Mouse (Mus musculus) CH12.LX (cell line): ENCODE results near the gene Abcc2. TPM values are rescaled to one million over a fixed set of nuclear protein-coding genes. Genes with fewer than 3 reads are reported as not detected.

ENCODE experiments used
- DNase-seq: peaks from one replicate; pipeline ENCODE4 v3.0.0-alpha.2; 2013; ENCODE audit errors: extremely low read depth
- H3K27ac ChIP-seq: 2 replicates; pipeline ENCODE4 v1.5.1; 2012; ENCODE audit warnings: low read depth, mild to moderate bottlenecking, control low read depth, moderate library complexity; ENCODE audit not compliant: insufficient read depth
- H3K27me3 ChIP-seq: replicated peaks from 2 replicates; pipeline ENCODE3; 2012; ENCODE audit warnings: inconsistent platforms
- H3K36me3 ChIP-seq, 2 experiments: replicated peaks in 1 of 2; 2 replicates each; pipeline versions ENCODE3 to v1.6.1; 2012; ENCODE audit warnings: inconsistent platforms in 1 of 2, low read length in 1 of 2, mild to moderate bottlenecking in 1 of 2, mixed read lengths in 1 of 2, moderate library complexity in 1 of 2; ENCODE audit not compliant: control insufficient read depth in 1 of 2, insufficient read depth in 1 of 2
- H3K4me1 ChIP-seq, 2 experiments: 2 replicates each; pipeline ENCODE4 v1.6.1; 2012; ENCODE audit warnings: inconsistent platforms in 1 of 2, moderate library complexity in 1 of 2; ENCODE audit not compliant: insufficient read depth in 2 of 2, control insufficient read depth in 1 of 2
- H3K4me2 ChIP-seq: 2 replicates; pipeline ENCODE4 v1.6.1; 2012; ENCODE audit warnings: low read depth, mild to moderate bottlenecking, control low read depth; ENCODE audit not compliant: poor library complexity, insufficient read depth, severe bottlenecking
- H3K4me3 ChIP-seq, 3 experiments: fragments of 150-350 bp in 1 of 3; sonication (generic) in 1 of 3; replicated peaks in 1 of 3; 2 replicates each; pipeline versions ENCODE3 to v1.5.1; 2011 to 2012; ENCODE audit warnings: low read depth in 2 of 3, low read length in 2 of 3, mild to moderate bottlenecking in 2 of 3, moderate library complexity in 2 of 3, control low read depth in 1 of 3, improper control_type of control experiment in 1 of 3, inconsistent platforms in 1 of 3, mixed read lengths in 1 of 3; ENCODE audit not compliant: poor library complexity in 1 of 3
- H3K79me2 ChIP-seq: replicated peaks from 2 replicates; pipeline ENCODE4 v1.6.1; 2012; ENCODE audit warnings: mild to moderate bottlenecking, moderate library complexity; ENCODE audit not compliant: control insufficient read depth, poor library complexity, insufficient read depth, severe bottlenecking; ENCODE audit errors: extremely low read depth
- H3K9ac ChIP-seq: 2 replicates; pipeline ENCODE4 v1.6.1; 2012; ENCODE audit warnings: low read depth, mild to moderate bottlenecking, control low read depth, moderate library complexity; ENCODE audit not compliant: insufficient read depth
- H3K9me3 ChIP-seq: replicated peaks from 2 replicates; pipeline ENCODE3; 2012; ENCODE audit warnings: low read length, inconsistent platforms, mixed read lengths
- BHLHE40 ChIP-seq: IDR thresholded peaks from 2 replicates; pipeline ENCODE4 v1.6.1; 2011; ENCODE audit warnings: mild to moderate bottlenecking, low read depth, low read length, improper control_type of control experiment
- CHD2 ChIP-seq: IDR thresholded peaks from 2 replicates; pipeline ENCODE4 v1.6.1; 2011; ENCODE audit warnings: low read length, improper control_type of control experiment
- E2F4 ChIP-seq: IDR thresholded peaks from 2 replicates; pipeline ENCODE4 v1.6.1; 2011; ENCODE audit warnings: low read depth, low read length, improper control_type of control experiment; ENCODE audit not compliant: insufficient replicate concordance
- EP300 ChIP-seq: IDR thresholded peaks from 2 replicates; pipeline ENCODE4 v1.6.1; 2011; ENCODE audit warnings: low read length, improper control_type of control experiment
- ETS1 ChIP-seq: conservative IDR thresholded peaks from 2 replicates; pipeline ENCODE4 v1.6.1; 2012; ENCODE audit warnings: low read depth, mild to moderate bottlenecking, inconsistent platforms, low read length, improper control_type of control experiment, moderate library complexity
- GABPA ChIP-seq: IDR thresholded peaks from 2 replicates; pipeline ENCODE4 v1.6.1; 2012; ENCODE audit warnings: low read depth, low read length, improper control_type of control experiment, inconsistent platforms; ENCODE audit not compliant: insufficient replicate concordance
- IRF4 ChIP-seq: IDR thresholded peaks from 2 replicates; pipeline ENCODE4 v1.6.1; 2014; ENCODE audit warnings: low read depth, mild to moderate bottlenecking, inconsistent platforms, low read length, improper control_type of control experiment
- JUN ChIP-seq: IDR thresholded peaks from 2 replicates; pipeline ENCODE4 v1.6.1; 2011; ENCODE audit warnings: low read depth, mild to moderate bottlenecking, low read length, improper control_type of control experiment, moderate library complexity; ENCODE audit not compliant: insufficient read depth
- JUND ChIP-seq: conservative IDR thresholded peaks from 2 replicates; pipeline ENCODE4 v1.6.1; 2011; ENCODE audit warnings: low read depth, low read length, improper control_type of control experiment
- MAFK ChIP-seq: IDR thresholded peaks from 2 replicates; pipeline ENCODE4 v1.6.1; 2011; ENCODE audit warnings: low read length, improper control_type of control experiment; ENCODE audit not compliant: insufficient replicate concordance
- MAX ChIP-seq: IDR thresholded peaks from 2 replicates; pipeline ENCODE4 v1.6.1; 2011; ENCODE audit warnings: low read length, improper control_type of control experiment
- MAZ ChIP-seq: IDR thresholded peaks from 2 replicates; pipeline ENCODE4 v1.6.1; 2012; ENCODE audit warnings: low read depth, mild to moderate bottlenecking, inconsistent platforms, low read length, improper control_type of control experiment, moderate library complexity
- MXI1 ChIP-seq: IDR thresholded peaks from 2 replicates; pipeline ENCODE4 v1.6.1; 2011; ENCODE audit warnings: mild to moderate bottlenecking, low read depth, low read length, improper control_type of control experiment
- NELFE ChIP-seq: IDR thresholded peaks from 2 replicates; pipeline ENCODE4 v1.6.1; 2011; ENCODE audit warnings: low read depth, low read length, improper control_type of control experiment
- NRF1 ChIP-seq: IDR thresholded peaks from 2 replicates; pipeline ENCODE4 v1.6.1; 2014; ENCODE audit warnings: low read depth, mild to moderate bottlenecking, inconsistent platforms, low read length, improper control_type of control experiment, moderate library complexity
- PAX5 ChIP-seq: IDR thresholded peaks from 2 replicates; pipeline ENCODE4 v1.6.1; 2012; ENCODE audit warnings: low read length, inconsistent platforms, mixed read lengths
- POLR2AphosphoS2 ChIP-seq: IDR thresholded peaks from 2 replicates; pipeline ENCODE4 v1.6.1; 2011; ENCODE audit warnings: low read depth, low read length, improper control_type of control experiment
- RAD21 ChIP-seq: IDR thresholded peaks from 2 replicates; pipeline ENCODE4 v1.6.1; 2011; ENCODE audit warnings: low read depth, mild to moderate bottlenecking, low read length, improper control_type of control experiment, moderate library complexity
- RCOR1 ChIP-seq: conservative IDR thresholded peaks from 2 replicates; pipeline ENCODE4 v1.6.1; 2012; ENCODE audit warnings: low read depth, mild to moderate bottlenecking, inconsistent platforms, low read length, improper control_type of control experiment
- SIN3A ChIP-seq: IDR thresholded peaks from 2 replicates; pipeline ENCODE4 v1.6.1; 2012; ENCODE audit warnings: low read length, improper control_type of control experiment, inconsistent platforms
- SMC3 ChIP-seq: IDR thresholded peaks from 2 replicates; pipeline ENCODE4 v1.6.1; 2011; ENCODE audit warnings: low read depth, low read length, improper control_type of control experiment
- UBTF ChIP-seq: IDR thresholded peaks from 2 replicates; pipeline ENCODE4 v1.6.1; 2012; ENCODE audit warnings: low read depth, mild to moderate bottlenecking, inconsistent platforms, low read length, improper control_type of control experiment, moderate library complexity
- USF1 ChIP-seq: IDR thresholded peaks from 2 replicates; pipeline ENCODE4 v1.6.1; 2014; ENCODE audit warnings: low read depth, mild to moderate bottlenecking, inconsistent platforms, low read length, improper control_type of control experiment
- USF2 ChIP-seq: conservative IDR thresholded peaks from 2 replicates; pipeline ENCODE4 v1.6.1; 2011; ENCODE audit warnings: low read depth, low read length, improper control_type of control experiment
- ZNF384 ChIP-seq: IDR thresholded peaks from 2 replicates; pipeline ENCODE4 v1.6.1; 2012; ENCODE audit warnings: low read depth, low read length, improper control_type of control experiment, inconsistent platforms
- dilution Hi-C: fragments of 300-500 bp; cut with MboI; formaldehyde crosslinking; loops from 2 replicates; pipeline ENCODE4 v1.14.3; 2020; ENCODE audit warnings: low sequenced_read_pairs; ENCODE audit not compliant: extremely low pct_unique_long_range_greater_than_20kb, extremely low pct_ligation_motif_present
- in situ Hi-C: fragments of 300-500 bp; cut with MboI; formaldehyde crosslinking; loops from 3 replicates; pipeline ENCODE4 v1.14.3; 2019; ENCODE audit warnings: low sequenced_read_pairs, low pct_ligation_motif_present, low pct_unique_long_range_greater_than_20kb, mixed read lengths
- polyA plus RNA-seq: library from polyadenylated mRNA; unstranded; fragments of >175 nt; gene quantifications from 2 replicates; pipeline ENCODE4 v1.2.1, GENCODE M21; 2012; ENCODE audit warnings: low read depth; ENCODE audit not compliant: insufficient read length
- total RNA-seq, 2 experiments: library from RNA; depleted of rRNA; stranded (reverse); fragments of 300-350 nt in 1 of 2; fragments of >200 nt in 1 of 2; gene quantifications; 2 replicates each; pipeline ENCODE4 v1.2.3; 2012 to 2014

Gene Abcc2
- total and polyA plus RNA-seq, 3 experiments = 0.08 to 0.39 (median 0.09) TPM

- no peak overlapping the region for H3K9ac ChIP-seq
- TF ChIP-seq POLR2AphosphoS2 (no peak), SIN3A (no peak), NRF1 (no peak), JUN (no peak), MAX (no peak), ZNF384 (no peak), MXI1 (no peak), NELFE (no peak), RCOR1 (no peak), ETS1 (no peak)
- no peak for DNase-seq
- no peak overlapping the region for H3K27ac ChIP-seq
- H3K9me3 ChIP-seq = peaks cover 1% of the 10 kb centered on the region
- dilution Hi-C loops (no loop called here), in situ Hi-C loops (no loop called here)
- no peaks in the 10 kb centered on the region for H3K4me1 ChIP-seq
- H3K36me3 ChIP-seq = peaks cover 73 to 98% of the 10 kb centered on the region in 2 experiments
- no peak overlapping the region for H3K4me3 ChIP-seq
- no peak overlapping the region for H3K4me2 ChIP-seq
- no peaks in the 10 kb centered on the region for H3K27me3 ChIP-seq
- no peaks in the 10 kb centered on the region for H3K79me2 ChIP-seq
Measured at GRCm38 (mm10) chr19:43743401-43743800, 38.6 kb upstream of the Abcc2 start.

GRCm38 (mm10) chr19:43745740-43746139 lies 36.3 kb upstream of the Abcc2 start:
- DNase-seq = no peak
- H3K4me2 ChIP-seq = no peak overlapping the region
- H3K9me3 ChIP-seq = no peaks in the 10 kb centered on the region
- peaks cover 59 to 95% of the 10 kb centered on the region in 2 experiments for H3K36me3 ChIP-seq
- in situ Hi-C loops (no loop called here), dilution Hi-C loops (no loop called here)
- no peak overlapping the region for H3K9ac ChIP-seq
- peaks cover 0 to 5% of the 10 kb centered on the region in 2 experiments; a peak in 2 of 4 replicates for H3K4me1 ChIP-seq
- TF ChIP-seq JUND = no peak
- TF ChIP-seq E2F4 = no peak
- no peak for TF ChIP-seq RAD21
- TF ChIP-seq UBTF = no peak
- TF ChIP-seq ZNF384 = no peak
- TF ChIP-seq IRF4 = no peak
- no peak for TF ChIP-seq CHD2
- TF ChIP-seq USF1 = no peak
- TF ChIP-seq PAX5 = no peak
- no peak for TF ChIP-seq SMC3
- no peak for TF ChIP-seq MAFK
- TF ChIP-seq EP300 = no peak
- no peak for TF ChIP-seq GABPA
- TF ChIP-seq MAZ = no peak
- TF ChIP-seq SIN3A = no peak
- no peak for TF ChIP-seq BHLHE40
- no peak for TF ChIP-seq USF2
- no peaks in the 10 kb centered on the region for H3K27me3 ChIP-seq
- H3K4me3 ChIP-seq = no peak overlapping the region
- H3K79me2 ChIP-seq = no peaks in the 10 kb centered on the region
- H3K27ac ChIP-seq = no peak overlapping the region
